Mouse (Mus musculus) CH12.LX (cell line): ENCODE measurements around the gene Trim71. TPM values are rescaled to one million over a fixed set of nuclear protein-coding genes. Genes with fewer than 3 reads are reported as not detected.

Source experiments
- DNase-seq: peaks from one replicate; pipeline ENCODE4 v3.0.0-alpha.2; 2013; ENCODE audit errors: extremely low read depth
- H3K27ac ChIP-seq: 2 replicates; pipeline ENCODE4 v1.5.1; 2012; ENCODE audit warnings: low read depth, mild to moderate bottlenecking, control low read depth, moderate library complexity; ENCODE audit not compliant: insufficient read depth
- H3K27me3 ChIP-seq: replicated peaks from 2 replicates; pipeline ENCODE3; 2012; ENCODE audit warnings: inconsistent platforms
- H3K36me3 ChIP-seq, 2 experiments: replicated peaks in 1 of 2; 2 replicates each; pipeline versions ENCODE3 to v1.6.1; 2012; ENCODE audit warnings: inconsistent platforms in 1 of 2, low read length in 1 of 2, mild to moderate bottlenecking in 1 of 2, mixed read lengths in 1 of 2, moderate library complexity in 1 of 2; ENCODE audit not compliant: control insufficient read depth in 1 of 2, insufficient read depth in 1 of 2
- H3K4me1 ChIP-seq, 2 experiments: 2 replicates each; pipeline ENCODE4 v1.6.1; 2012; ENCODE audit warnings: inconsistent platforms in 1 of 2, moderate library complexity in 1 of 2; ENCODE audit not compliant: insufficient read depth in 2 of 2, control insufficient read depth in 1 of 2
- H3K4me2 ChIP-seq: 2 replicates; pipeline ENCODE4 v1.6.1; 2012; ENCODE audit warnings: low read depth, mild to moderate bottlenecking, control low read depth; ENCODE audit not compliant: poor library complexity, insufficient read depth, severe bottlenecking
- H3K4me3 ChIP-seq, 3 experiments: fragments of 150-350 bp in 1 of 3; sonication (generic) in 1 of 3; replicated peaks in 1 of 3; 2 replicates each; pipeline versions ENCODE3 to v1.5.1; 2011 to 2012; ENCODE audit warnings: low read depth in 2 of 3, low read length in 2 of 3, mild to moderate bottlenecking in 2 of 3, moderate library complexity in 2 of 3, control low read depth in 1 of 3, improper control_type of control experiment in 1 of 3, inconsistent platforms in 1 of 3, mixed read lengths in 1 of 3; ENCODE audit not compliant: poor library complexity in 1 of 3
- H3K79me2 ChIP-seq: replicated peaks from 2 replicates; pipeline ENCODE4 v1.6.1; 2012; ENCODE audit warnings: mild to moderate bottlenecking, moderate library complexity; ENCODE audit not compliant: control insufficient read depth, poor library complexity, insufficient read depth, severe bottlenecking; ENCODE audit errors: extremely low read depth
- H3K9ac ChIP-seq: 2 replicates; pipeline ENCODE4 v1.6.1; 2012; ENCODE audit warnings: low read depth, mild to moderate bottlenecking, control low read depth, moderate library complexity; ENCODE audit not compliant: insufficient read depth
- H3K9me3 ChIP-seq: replicated peaks from 2 replicates; pipeline ENCODE3; 2012; ENCODE audit warnings: low read length, inconsistent platforms, mixed read lengths
- CHD2 ChIP-seq: IDR thresholded peaks from 2 replicates; pipeline ENCODE4 v1.6.1; 2011; ENCODE audit warnings: low read length, improper control_type of control experiment
- E2F4 ChIP-seq: IDR thresholded peaks from 2 replicates; pipeline ENCODE4 v1.6.1; 2011; ENCODE audit warnings: low read depth, low read length, improper control_type of control experiment; ENCODE audit not compliant: insufficient replicate concordance
- ELF1 ChIP-seq: IDR thresholded peaks from 2 replicates; pipeline ENCODE4 v1.6.1; 2014; ENCODE audit warnings: low read depth, mild to moderate bottlenecking, inconsistent platforms, low read length, improper control_type of control experiment
- EP300 ChIP-seq: IDR thresholded peaks from 2 replicates; pipeline ENCODE4 v1.6.1; 2011; ENCODE audit warnings: low read length, improper control_type of control experiment
- ETS1 ChIP-seq: conservative IDR thresholded peaks from 2 replicates; pipeline ENCODE4 v1.6.1; 2012; ENCODE audit warnings: low read depth, mild to moderate bottlenecking, inconsistent platforms, low read length, improper control_type of control experiment, moderate library complexity
- HCFC1 ChIP-seq: IDR thresholded peaks from 2 replicates; pipeline ENCODE4 v1.6.1; 2012; ENCODE audit warnings: low read depth, mild to moderate bottlenecking, inconsistent platforms, low read length, improper control_type of control experiment
- IRF4 ChIP-seq: IDR thresholded peaks from 2 replicates; pipeline ENCODE4 v1.6.1; 2014; ENCODE audit warnings: low read depth, mild to moderate bottlenecking, inconsistent platforms, low read length, improper control_type of control experiment
- MAZ ChIP-seq: IDR thresholded peaks from 2 replicates; pipeline ENCODE4 v1.6.1; 2012; ENCODE audit warnings: low read depth, mild to moderate bottlenecking, inconsistent platforms, low read length, improper control_type of control experiment, moderate library complexity
- MXI1 ChIP-seq: IDR thresholded peaks from 2 replicates; pipeline ENCODE4 v1.6.1; 2011; ENCODE audit warnings: mild to moderate bottlenecking, low read depth, low read length, improper control_type of control experiment
- PAX5 ChIP-seq: IDR thresholded peaks from 2 replicates; pipeline ENCODE4 v1.6.1; 2012; ENCODE audit warnings: low read length, inconsistent platforms, mixed read lengths
- POLR2A ChIP-seq: IDR thresholded peaks from 2 replicates; pipeline ENCODE4 v1.6.1; 2011; ENCODE audit warnings: low read depth, mild to moderate bottlenecking, improper control_type of control experiment, low read length
- POLR2AphosphoS2 ChIP-seq: IDR thresholded peaks from 2 replicates; pipeline ENCODE4 v1.6.1; 2011; ENCODE audit warnings: low read depth, low read length, improper control_type of control experiment
- TBP ChIP-seq: conservative IDR thresholded peaks from 2 replicates; pipeline ENCODE4 v1.6.1; 2011; ENCODE audit warnings: low read depth, low read length, improper control_type of control experiment
- TCF12 ChIP-seq: IDR thresholded peaks from 2 replicates; pipeline ENCODE4 v1.6.1; 2014; ENCODE audit warnings: low read depth, mild to moderate bottlenecking, inconsistent platforms, low read length, improper control_type of control experiment
- dilution Hi-C: fragments of 300-500 bp; cut with MboI; formaldehyde crosslinking; loops from 2 replicates; pipeline ENCODE4 v1.14.3; 2020; ENCODE audit warnings: low sequenced_read_pairs; ENCODE audit not compliant: extremely low pct_unique_long_range_greater_than_20kb, extremely low pct_ligation_motif_present
- in situ Hi-C: fragments of 300-500 bp; cut with MboI; formaldehyde crosslinking; loops from 3 replicates; pipeline ENCODE4 v1.14.3; 2019; ENCODE audit warnings: low sequenced_read_pairs, low pct_ligation_motif_present, low pct_unique_long_range_greater_than_20kb, mixed read lengths
- polyA plus RNA-seq: library from polyadenylated mRNA; unstranded; fragments of >175 nt; gene quantifications from 2 replicates; pipeline ENCODE4 v1.2.1, GENCODE M21; 2012; ENCODE audit warnings: low read depth; ENCODE audit not compliant: insufficient read length
- total RNA-seq, 2 experiments: library from RNA; depleted of rRNA; stranded (reverse); fragments of 300-350 nt in 1 of 2; fragments of >200 nt in 1 of 2; gene quantifications; 2 replicates each; pipeline ENCODE4 v1.2.3; 2012 to 2014

The Trim71 gene
- total and polyA plus RNA-seq, 3 experiments: under 0.01 TPM; not detected in 2

DNA sequence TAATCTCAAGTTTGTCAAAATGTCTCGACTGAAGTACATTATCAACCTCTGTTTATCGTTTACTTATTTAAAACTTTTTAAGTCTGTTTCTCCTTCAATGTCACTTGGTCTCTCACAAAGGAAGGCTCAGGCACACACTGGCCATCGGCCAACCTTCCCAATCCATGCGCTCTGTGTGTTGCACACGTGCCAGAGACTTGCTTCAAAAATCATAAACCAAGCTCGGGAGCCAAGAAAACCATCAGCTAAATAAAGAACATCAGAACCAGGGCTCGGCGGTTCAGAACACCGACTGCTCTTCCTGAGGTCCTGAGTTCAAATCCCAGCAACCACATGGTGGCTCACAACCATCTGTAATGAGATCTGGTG, 35.5 kb downstream of the Trim71 start:
- no peak overlapping the region for H3K27ac ChIP-seq
- no peaks in the 10 kb centered on the region for H3K9me3 ChIP-seq
- H3K4me1 ChIP-seq: peaks cover 12 to 35% of the 10 kb centered on the region in 2 experiments
- H3K79me2 ChIP-seq: no peaks in the 10 kb centered on the region
- DNase-seq: no peak
- H3K4me2 ChIP-seq: no peak overlapping the region
- no peak overlapping the region for H3K9ac ChIP-seq
- no peaks in the 10 kb centered on the region for H3K36me3 ChIP-seq
- H3K4me3 ChIP-seq: no peak overlapping the region
- in situ Hi-C loops (no loop called here), dilution Hi-C loops (no loop called here)
- H3K27me3 ChIP-seq: no peaks in the 10 kb centered on the region
- TF ChIP-seq MAZ (no peak), TBP (no peak), ELF1 (no peak), ETS1 (no peak), MXI1 (no peak), POLR2AphosphoS2 (no peak), EP300 (no peak), E2F4 (no peak), TCF12 (no peak)

DNA sequence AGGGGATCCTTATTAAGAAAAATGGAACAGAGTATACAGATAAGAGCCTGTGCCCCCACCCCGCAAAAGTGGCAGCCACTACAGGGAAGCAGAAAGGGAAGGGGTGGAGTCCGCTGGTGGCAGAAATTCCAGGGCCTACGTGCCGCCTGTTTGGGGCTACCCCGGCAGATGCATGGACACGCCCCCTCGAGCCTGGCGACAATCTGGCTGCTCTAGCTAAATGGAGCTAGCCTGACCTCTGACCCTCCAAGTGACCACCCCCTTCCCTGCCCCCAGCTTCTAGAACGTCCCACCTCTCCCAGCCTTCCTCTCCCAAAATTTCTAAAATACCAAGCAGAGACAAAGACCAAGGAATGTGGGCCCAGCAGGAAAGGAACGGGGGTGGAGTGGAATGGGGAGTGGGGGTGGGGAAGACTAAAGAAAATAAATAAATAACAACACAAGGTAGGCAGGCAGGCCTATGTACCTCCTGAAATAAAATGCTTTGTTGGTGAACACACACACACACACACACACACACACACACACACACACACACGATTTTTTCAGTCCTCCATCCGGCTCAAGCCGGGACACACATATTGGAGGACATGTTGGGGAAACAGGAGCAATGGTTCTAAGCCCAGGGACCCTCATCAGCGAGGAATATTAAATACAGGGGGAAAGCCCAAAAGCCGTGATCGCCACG, 36.0 kb downstream of the Trim71 start:
- Histone ChIP-seq H3K27me3 (no peaks in the 10 kb centered on the region), H3K27ac (no peak overlapping the region), H3K9me3 (no peaks in the 10 kb centered on the region), H3K4me1 (peaks cover 10 to 32% of the 10 kb centered on the region in 2 experiments), H3K36me3 (no peaks in the 10 kb centered on the region), H3K4me3 (no peak overlapping the region), H3K79me2 (no peaks in the 10 kb centered on the region), H3K9ac (no peak overlapping the region), H3K4me2 (peak overlapping the region; percentile 62)
- in situ Hi-C loops (no loop called here), dilution Hi-C loops (no loop called here)
- DNase-seq: peak; percentile 72
- TF ChIP-seq PAX5 (no peak), IRF4 (peak; percentile 20; the same call in 1 of the 2 replicates), ELF1 (0 out of 2 replicates have a peak, but pooled peaks have one; percentile 24), POLR2A (no peak), CHD2 (peak; percentile 72; the same call in 1 of the 2 replicates), E2F4 (no peak), HCFC1 (peak; percentile 29)
